Mouse (Mus musculus): ENCODE data around the gene D430042O09Rik.

DNA sequence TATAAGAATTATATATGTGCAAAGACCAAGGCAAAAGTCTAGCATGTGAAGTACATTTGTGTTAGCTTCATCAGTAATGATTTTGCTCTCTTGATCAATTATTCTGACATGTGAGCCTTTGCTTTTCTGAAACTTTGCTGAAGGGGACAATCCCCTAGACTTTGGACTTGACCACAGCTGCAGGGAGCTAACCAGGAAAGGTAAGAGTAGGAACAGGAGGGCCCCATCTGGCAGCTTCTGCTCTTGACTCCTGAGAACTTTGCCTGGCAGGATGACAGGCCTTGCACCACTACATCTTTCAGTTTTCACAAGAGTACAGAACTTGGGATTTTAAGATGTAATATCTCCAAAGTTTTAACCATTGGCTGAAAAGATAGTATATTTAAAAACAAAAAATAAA is 9.9 kb downstream of the D430042O09Rik start:
- TF ChIP-seq CTCF (IDR thresholded peaks at IDR 0.05; ENCODE audit: extremely low read depth, insufficient read length, insufficient replicate concordance, low read depth, low read length) (no peak), POLR2A (IDR thresholded peaks at IDR 0.05; ENCODE audit: low read depth, low read length) (no peak)
